Mouse (Mus musculus): ENCODE data around the gene Osgep. TPM values are rescaled to one million over a fixed set of nuclear protein-coding genes. Genes with fewer than 3 reads are reported as not detected.

Osgep gene
- 10 to 100 TPM; 49.9 to 57.8 TPM for total RNA-seq (2023)

DNA sequence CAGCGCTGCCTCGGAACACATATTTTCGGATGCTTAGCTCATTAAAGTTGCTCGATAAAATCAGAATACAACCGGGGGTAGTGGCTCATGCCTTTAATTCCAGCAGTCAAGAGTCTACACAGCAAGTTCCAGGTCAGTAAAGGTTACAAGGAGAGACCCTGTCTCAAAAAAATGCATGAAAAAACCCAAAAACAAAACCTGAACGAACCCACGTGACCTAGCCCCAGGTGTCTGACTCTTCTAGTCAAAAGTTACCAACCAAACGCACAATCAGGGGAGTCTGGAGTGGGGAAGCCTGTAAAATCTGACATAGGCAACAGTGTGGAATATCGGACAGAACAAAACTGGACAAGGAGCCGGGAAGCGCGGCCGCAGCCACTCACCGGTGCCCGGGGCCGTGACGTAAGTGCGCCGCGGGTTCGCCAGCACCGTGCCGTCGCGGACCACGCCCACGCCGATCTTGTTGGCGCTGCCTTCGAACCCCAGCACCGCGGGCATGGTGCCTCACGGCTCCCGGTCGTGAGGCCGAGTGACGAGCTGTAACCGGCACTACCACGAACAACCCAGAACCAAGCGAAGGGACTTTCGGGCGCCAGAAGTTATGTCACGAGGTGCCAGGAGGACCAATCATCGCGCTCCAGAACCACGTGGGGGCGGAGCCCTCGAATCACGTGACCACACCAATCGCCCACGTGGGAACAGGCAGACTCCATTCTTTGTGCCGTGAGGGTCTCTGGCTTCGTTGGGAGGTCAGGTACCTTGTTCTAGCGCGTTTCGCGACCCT is at the start of gene Osgep, which contains the start of gene Apex1:
Osgep (minus strand) TSS at position 613 of the 784 bp plus-strand sequence.
Apex1 (plus strand) TSS at position 688 of the 784 bp plus-strand sequence.

DNA sequence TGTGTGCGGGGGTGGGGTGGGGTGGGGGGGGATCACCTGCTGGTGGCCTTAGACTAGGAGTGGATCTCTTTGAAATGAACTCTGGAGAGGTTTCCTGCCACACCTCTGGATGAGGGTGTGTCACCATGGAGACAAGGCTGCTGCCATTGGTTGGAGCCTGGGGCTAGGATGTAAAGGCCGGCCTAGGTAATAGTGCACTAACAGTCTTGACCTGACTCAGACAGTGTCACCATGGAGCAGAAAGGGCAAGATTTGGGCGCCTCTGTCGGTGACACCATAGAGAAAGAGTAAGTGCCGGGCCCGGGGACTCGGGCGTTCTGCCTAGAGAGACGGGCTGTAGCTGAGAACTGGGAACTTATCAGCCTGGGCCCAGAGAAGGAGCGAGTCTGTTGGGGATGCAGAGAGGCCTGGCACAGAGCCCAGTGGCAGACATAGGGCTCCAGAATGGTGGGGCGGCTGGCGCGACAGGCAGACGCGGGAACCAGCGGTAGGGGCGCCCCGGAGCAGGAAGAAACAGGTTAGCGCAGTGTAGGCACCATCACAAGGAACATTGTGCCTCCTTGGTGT is 31.3 kb upstream of the Osgep start, which contains the start of gene Pnp2:
Pnp2 (plus strand) TSS at position 51 of the 567 bp plus-strand sequence.

DNA sequence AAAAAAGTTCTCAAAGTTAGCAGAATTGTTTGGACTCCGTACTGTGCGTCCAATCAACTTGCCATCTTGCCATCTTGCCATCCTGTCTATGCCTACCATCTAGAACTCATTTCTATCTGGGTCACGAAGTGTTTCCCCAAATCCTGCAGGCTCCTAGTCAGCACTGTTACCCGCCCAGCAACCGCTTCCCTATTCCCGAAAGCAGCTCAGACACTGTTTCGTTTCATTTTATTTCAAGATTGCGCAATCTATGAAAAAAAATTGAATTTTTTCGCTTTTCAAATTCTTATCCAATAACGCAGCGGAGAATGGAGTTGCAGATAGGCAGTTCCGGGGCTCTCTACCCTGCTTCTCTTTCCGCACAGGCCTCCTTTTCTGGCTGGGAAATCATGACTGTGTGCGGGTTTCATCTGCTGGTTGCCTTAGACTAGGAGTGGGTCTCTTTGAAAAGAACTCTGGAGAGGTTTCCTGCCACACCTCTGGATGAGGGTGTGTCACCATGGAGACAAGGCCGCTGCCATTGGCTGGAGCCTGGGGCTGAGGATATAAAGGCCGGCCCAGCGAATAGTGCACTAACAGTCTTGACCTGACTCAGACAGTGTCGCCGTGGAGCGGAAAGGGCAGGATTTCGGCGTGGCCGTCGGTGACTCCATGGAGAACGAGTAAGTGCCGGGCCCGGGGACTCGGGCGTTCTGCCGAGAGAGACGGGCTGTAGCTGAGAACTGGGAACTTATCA is 19.4 kb upstream of the Osgep start, which contains the start of gene Gm49342:
Gm49342 (plus strand) TSS at position 586 of the 736 bp plus-strand sequence.

DNA sequence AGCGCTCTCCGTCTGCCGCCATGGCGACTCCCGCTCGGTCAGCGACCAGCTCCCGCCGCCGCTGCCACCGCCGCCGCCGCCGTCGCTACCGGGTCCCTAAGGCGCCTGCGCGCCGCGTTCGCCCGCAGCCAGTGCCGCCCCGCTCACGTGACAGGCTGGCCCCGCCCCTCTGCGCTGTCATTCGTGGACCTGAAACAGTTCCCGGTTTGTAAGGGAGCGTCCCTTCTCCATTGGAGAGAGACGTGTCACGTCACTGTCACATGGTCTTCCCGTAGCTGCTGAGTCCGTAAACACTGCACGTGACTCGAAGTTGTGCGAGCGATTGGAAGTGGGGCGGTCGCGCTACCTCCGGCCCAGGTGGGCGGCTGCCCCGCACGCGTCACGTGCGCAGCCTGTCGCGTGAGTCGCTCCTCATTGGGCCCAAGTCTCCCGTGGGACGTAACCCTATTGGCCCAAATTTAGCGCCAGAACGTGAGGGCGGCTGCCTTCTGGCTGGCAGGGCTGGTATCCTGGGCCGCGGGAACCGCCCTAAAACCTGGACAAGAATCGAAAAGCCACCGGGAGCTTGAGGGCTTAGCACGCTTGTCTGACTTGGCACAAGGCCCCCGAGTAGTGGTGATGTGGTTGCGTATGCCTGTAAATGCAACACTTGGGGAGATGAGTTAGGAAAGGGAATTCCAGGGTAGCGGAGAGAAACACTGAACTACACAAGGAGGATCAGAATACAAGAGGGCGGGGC is 6.2 kb upstream of the Osgep start, which contains the start of the genes Pip4p1 and Pnp:
Pip4p1 (minus strand) TSS at position 103 of the 739 bp plus-strand sequence.
Pnp (plus strand) TSS at position 329 of the 739 bp plus-strand sequence.

DNA sequence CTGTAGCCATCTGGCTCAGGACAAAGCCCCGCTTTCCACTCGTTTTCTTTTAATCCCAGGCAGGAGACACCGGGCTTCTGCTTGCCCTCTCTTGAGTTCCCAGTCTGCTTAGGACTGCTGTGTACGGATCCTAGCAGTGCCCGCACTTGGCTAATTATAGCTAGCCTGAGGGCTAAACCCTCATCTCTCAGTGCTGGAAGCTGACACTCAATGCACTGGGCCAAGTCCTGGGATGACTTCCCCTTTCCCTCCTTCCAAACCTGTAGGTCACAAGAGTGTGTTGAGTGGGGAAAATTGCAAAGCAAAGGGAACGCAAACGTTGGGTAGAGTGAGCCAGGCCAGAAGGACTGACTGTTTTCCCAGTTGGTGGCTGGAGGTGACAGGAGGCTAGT is 27.3 kb downstream of the Osgep start, which contains the start of gene Klhl33:
Klhl33 (minus strand) TSS at position 134 of the 392 bp plus-strand sequence.

DNA sequence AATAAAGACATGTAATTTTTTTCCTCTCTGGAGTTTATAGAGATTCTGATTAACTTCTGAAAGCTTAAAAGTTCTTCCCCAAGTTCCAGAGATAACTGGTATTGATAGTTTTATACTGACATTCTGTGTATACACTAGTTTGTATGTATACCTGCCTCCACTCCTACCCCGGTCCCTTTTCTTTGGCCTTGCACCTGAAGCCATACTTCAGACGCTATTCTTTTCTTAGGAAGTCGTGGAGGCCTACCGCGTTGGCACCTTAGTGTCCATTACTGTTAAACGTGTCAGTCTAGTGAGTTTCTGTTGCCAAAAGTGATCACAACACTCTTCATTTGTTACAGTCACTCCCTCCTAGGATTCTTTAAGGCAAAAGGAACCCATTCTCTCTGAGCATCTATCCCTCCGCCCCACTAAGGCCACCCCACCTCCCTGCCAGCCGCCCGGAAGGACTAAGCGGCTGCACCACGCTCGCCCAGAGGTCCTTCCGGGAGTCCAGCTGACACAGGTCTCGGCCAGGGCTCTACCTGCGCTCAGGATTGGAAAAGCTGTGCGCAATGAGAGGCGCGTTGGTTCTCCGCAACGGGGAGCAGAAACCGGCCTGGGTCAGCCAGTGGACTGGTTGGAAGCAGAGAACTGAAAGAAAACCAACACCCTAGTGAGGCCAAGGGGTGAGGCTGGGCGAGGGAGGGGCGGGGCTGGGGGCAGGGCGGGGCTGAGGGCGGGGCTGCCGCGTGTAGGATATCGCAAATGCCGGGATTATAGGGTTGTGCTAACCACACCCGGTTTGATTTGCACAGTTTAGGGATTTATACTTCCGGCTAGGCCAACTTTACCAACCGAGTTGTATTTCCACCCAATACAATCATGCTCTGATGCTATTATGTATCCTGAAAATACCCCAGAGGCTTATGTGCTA is 54.5 kb downstream of the Osgep start, which contains the start of gene Tep1:
Tep1 (minus strand) TSS at position 672 of the 916 bp plus-strand sequence.

Other genes starting within 250 kb of the Osgep start
- not detected for gene Olfr747, start 231.7 kb downstream of the Osgep start, total RNA-seq (2023)
- gene Olfr748, start 217.5 kb downstream of the Osgep start, total RNA-seq (2023) = not detected
- gene Olfr749, start 179.8 kb downstream of the Osgep start, total RNA-seq (2023) = not detected
- 10 to 100 TPM; 91.2 to 96.0 TPM for gene Ttc5, start 139.4 kb downstream of the Osgep start, total RNA-seq (2023)
- gene Ccnb1ip1, start 117.2 kb downstream of the Osgep start, total RNA-seq (2023) = not detected
- gene Parp2, start 117.1 kb downstream of the Osgep start, total RNA-seq (2023) = 10 to 100 TPM; 51.5 to 70.1 TPM
- gene Tep1, start 54.3 kb downstream of the Osgep start, total RNA-seq (2023) = 10 to 100 TPM; 51.1 to 62.5 TPM
- gene Klhl33, start 27.4 kb downstream of the Osgep start, total RNA-seq (2023) = not detected
- gene Apex1, start 75 bp upstream of the Osgep start, total RNA-seq (2023) = 10 to 100 TPM; 45.1 to 50.3 TPM
- 100 to 1,000 TPM; 183 to 202 TPM for gene Pip4p1, start 6.0 kb upstream of the Osgep start, total RNA-seq (2023)
- 10 to 100 TPM; 29.7 to 39.1 TPM for gene Pnp, start 6.2 kb upstream of the Osgep start, total RNA-seq (2023)
- gene Gm49342, start 19.6 kb upstream of the Osgep start, total RNA-seq (2023) = 10 to 100 TPM; 25.6 to 26.2 TPM
- gene Pnp2, start 31.1 kb upstream of the Osgep start, total RNA-seq (2023) = 1 to 10 TPM; 1.2 to 1.9 TPM
- gene Rnase10, start 82.9 kb upstream of the Osgep start, total RNA-seq (2023) = not detected
- gene Rnase9, start 117.0 kb upstream of the Osgep start, total RNA-seq (2023) = not detected
- gene Rnase11, start 125.3 kb upstream of the Osgep start, total RNA-seq (2023) = not detected
- gene Rnase12, start 132.8 kb upstream of the Osgep start, total RNA-seq (2023) = 1 to 10 TPM; 1.5 to 1.8 TPM
- gene Olfr750, start 149.5 kb upstream of the Osgep start, total RNA-seq (2023) = not detected
- under 1 TPM; 0.49 to 0.65 TPM for gene Rnase4, start 166.2 kb upstream of the Osgep start, total RNA-seq (2023)
- under 1 TPM in 1 of 2 experiments, not detected in 1; 0.83 TPM for gene Ang, start 166.3 kb upstream of the Osgep start, total RNA-seq (2023)
- not detected for gene Eddm3b, start 189.5 kb upstream of the Osgep start, total RNA-seq (2023)
- 100 to 1,000 TPM; 134 to 155 TPM for gene Rnase6, start 199.0 kb upstream of the Osgep start, total RNA-seq (2023)
- gene Rnase1, start 221.9 kb upstream of the Osgep start, total RNA-seq (2023) = not detected
- gene Rnase2b, start 237.4 kb upstream of the Osgep start, total RNA-seq (2023) = not detected